Mouse (Mus musculus) lung, adult 2 months (tissue): ENCODE measurements around the gene Thrsp. TPM values are rescaled to one million over a fixed set of nuclear protein-coding genes. Genes with fewer than 3 reads are reported as not detected.

Experiments used
- DNase-seq: peaks from one replicate; pipeline ENCODE4 v3.0.0; 2022
- H3K4me1 ChIP-seq: fragments of 200-500 bp; 2 replicates; pipeline ENCODE4 v1.6.1; 2011; ENCODE audit warnings: low read length; ENCODE audit not compliant: control insufficient read depth, insufficient read depth
- H3K4me3 ChIP-seq: fragments of 200-500 bp; replicated peaks from 2 replicates; pipeline ENCODE3; 2011; ENCODE audit warnings: low read depth, mild to moderate bottlenecking, control low read depth, low read length; ENCODE audit errors: extremely low read depth
- CTCF ChIP-seq: fragments of 200-500 bp; IDR thresholded peaks from 2 replicates; pipeline ENCODE4 v1.5.1; 2011; ENCODE audit warnings: mild to moderate bottlenecking, low read length, control low read depth; ENCODE audit not compliant: insufficient read depth
- POLR2A ChIP-seq: fragments of 200-500 bp; IDR thresholded peaks from 2 replicates; pipeline ENCODE4 v1.6.1; 2011; ENCODE audit warnings: low read depth, mild to moderate bottlenecking, control low read depth, low read length, borderline replicate concordance; ENCODE audit errors: extremely low read depth
- WGBS: fragments of 180-500 bp; shearing (Covaris S2); methylation state at CpG from one replicate; pipeline ENCODE4 v1.1.7; 2018; 5-methylcytosine and 5-hydroxymethylcytosine counted together
- polyA plus RNA-seq: library from polyadenylated mRNA; depleted of rRNA; stranded (reverse); fragments of >200 nt; gene quantifications from 2 replicates; pipeline ENCODE4 v1.2.3, GENCODE M21; 2012

Gene Thrsp
- polyA plus RNA-seq, 1 experiment = 95.2 TPM

- H3K4me3 ChIP-seq = no peak overlapping the region
- peaks cover 4% of the 10 kb centered on the region for H3K4me1 ChIP-seq
- no peak for TF ChIP-seq POLR2A
- TF ChIP-seq CTCF = no peak
- WGBS = 54% methylated on average over 5 of the region's 5 CpGs
- DNase-seq = peak; percentile 36
Measured at GRCm38 (mm10) chr7:97418717-97419116, 1.2 kb upstream of the Thrsp start.

- 93% methylated on average over 4 of the region's 4 CpGs for WGBS
- Histone ChIP-seq H3K4me3 (no peak overlapping the region), H3K4me1 (peaks cover 4% of the 10 kb centered on the region)
- TF ChIP-seq CTCF = no peak
- no peak for TF ChIP-seq POLR2A
- no peak for DNase-seq
Measured at GRCm38 (mm10) chr7:97416473-97416872, 1.1 kb downstream of the Thrsp start.

GRCm38 (mm10) chr7:97414915-97415687 is 2.4 kb downstream of the Thrsp start:
- H3K4me3 ChIP-seq = no peak overlapping the region
- 51% methylated on average over 9 of the region's 9 CpGs for WGBS
- TF ChIP-seq CTCF (no peak), POLR2A (no peak)
- H3K4me1 ChIP-seq = peaks cover 4% of the 10 kb centered on the region
- no peak for DNase-seq

- TF ChIP-seq CTCF (no peak), POLR2A (no peak)
- WGBS = 44% methylated on average over 1 of the region's 1 CpGs
- Histone ChIP-seq H3K4me3 (no peak overlapping the region), H3K4me1 (peaks cover 4% of the 10 kb centered on the region)
- no peak for DNase-seq
Measured at GRCm38 (mm10) chr7:97414426-97414825, 3.1 kb downstream of the Thrsp start.

- no peak overlapping the region for H3K4me3 ChIP-seq
Measured at GRCm38 (mm10) chr7:97413981-97414380, 3.5 kb downstream of the Thrsp start.

GRCm38 (mm10) chr7:97411575-97411974 is 6.0 kb downstream of the Thrsp start:
- no peaks in the 10 kb centered on the region for H3K4me1 ChIP-seq
- no peak for DNase-seq
- 85% methylated on average over 3 of the region's 3 CpGs for WGBS
- 0 out of 2 replicates have a peak, but pooled peaks have one; percentile 2 for TF ChIP-seq CTCF
- TF ChIP-seq POLR2A = no peak
- no peak overlapping the region for H3K4me3 ChIP-seq

More at GRCm38 (mm10) chr7:97413981-97414380, 3.5 kb downstream of the Thrsp start:
- no peak for DNase-seq
- peaks cover 4% of the 10 kb centered on the region for H3K4me1 ChIP-seq
- no peak for TF ChIP-seq CTCF
- TF ChIP-seq POLR2A = no peak
- 63% methylated on average over 1 of the region's 1 CpGs for WGBS

- DNase-seq = no peak
- no peaks in the 10 kb centered on the region for H3K4me1 ChIP-seq
- TF ChIP-seq CTCF (no peak), POLR2A (no peak)
- H3K4me3 ChIP-seq = no peak overlapping the region
- 91% methylated on average over 2 of the region's 2 CpGs for WGBS
Measured at GRCm38 (mm10) chr7:97411106-97411505, 6.4 kb downstream of the Thrsp start.

GRCm38 (mm10) chr7:97407145-97407544 is 10.4 kb downstream of the Thrsp start:
- WGBS = 67% methylated on average over 10 of the region's 10 CpGs
- TF ChIP-seq POLR2A (no peak), CTCF (no peak)
- Histone ChIP-seq H3K4me1 (no peaks in the 10 kb centered on the region), H3K4me3 (no peak overlapping the region)
- no peak for DNase-seq

- peaks cover 11% of the 10 kb centered on the region; the same call in 1 of the 2 replicates for H3K4me1 ChIP-seq
- H3K4me3 ChIP-seq = peak within 1 kb of the TSS; percentile 80
- DNase-seq = peak; percentile 70
- under 1% methylated on average over 54 of the region's 54 CpGs for WGBS
- peak; percentile 98; the same call in 1 of the 2 replicates for TF ChIP-seq POLR2A
- no peak for TF ChIP-seq CTCF
Measured at GRCm38 (mm10) chr7:97399960-97400715, 17.4 kb downstream of the Thrsp start, which contains the start of gene Ndufc2. TSS of gene Ndufc2 (plus strand) at chr7:97400003.

GRCm38 (mm10) chr7:97398943-97399342 is 18.6 kb downstream of the Thrsp start:
- no peak for TF ChIP-seq CTCF
- Histone ChIP-seq H3K4me3 (no peak overlapping the region), H3K4me1 (peaks cover 11% of the 10 kb centered on the region; the same call in 1 of the 2 replicates)
- WGBS = 83% methylated on average over 6 of the region's 6 CpGs
- no peak for DNase-seq
